Mouse (Mus musculus) liver, embryonic 12.5 days (tissue): ENCODE data around the gene Hcar1. TPM values are rescaled to one million over a fixed set of nuclear protein-coding genes. Genes with fewer than 3 reads are reported as not detected.

Experiments
- ATAC-seq: fragments of 200-750 bp; cut with Nextera tagmentation; 2 replicates; pipeline ENCODE4 v1.8.0; 2017; ENCODE audit warnings: moderate number of reproducible peaks, mild to moderate bottlenecking, moderate library complexity
- H3K27ac ChIP-seq: fragments of 300-500 bp; sonication (generic); 2 replicates; pipeline ENCODE4 v1.5.1; 2016; ENCODE audit warnings: mild to moderate bottlenecking
- H3K27me3 ChIP-seq: fragments of 300-500 bp; sonication (generic); replicated peaks from 2 replicates; pipeline ENCODE4 v1.6.1; 2016; ENCODE audit warnings: mild to moderate bottlenecking, moderate library complexity
- H3K36me3 ChIP-seq: fragments of 300-500 bp; sonication (generic); 2 replicates; pipeline ENCODE4 v1.6.1; 2016; ENCODE audit warnings: mild to moderate bottlenecking, moderate library complexity
- H3K4me1 ChIP-seq: fragments of 300-500 bp; sonication (generic); 2 replicates; pipeline ENCODE4 v1.6.1; 2016
- H3K4me2 ChIP-seq: fragments of 300-500 bp; sonication (generic); 2 replicates; pipeline ENCODE4 v1.6.1; 2016; ENCODE audit warnings: mild to moderate bottlenecking, moderate library complexity
- H3K4me3 ChIP-seq: fragments of 300-500 bp; sonication (generic); 2 replicates; pipeline ENCODE4 v1.5.1; 2016; ENCODE audit warnings: mild to moderate bottlenecking, moderate library complexity
- H3K9ac ChIP-seq: fragments of 300-500 bp; sonication (generic); 2 replicates; pipeline ENCODE4 v1.6.1; 2016; ENCODE audit warnings: mild to moderate bottlenecking, moderate library complexity
- H3K9me3 ChIP-seq: fragments of 300-500 bp; sonication (generic); replicated peaks from 2 replicates; pipeline ENCODE4 v1.6.1; 2016; ENCODE audit warnings: mild to moderate bottlenecking, moderate library complexity
- WGBS: fragments of 180-500 bp; shearing (Covaris S2); methylation state at CpG from one replicate; pipeline ENCODE4 v1.1.7; 2016; ENCODE audit not compliant: insufficient replicate concordance; 5-methylcytosine and 5-hydroxymethylcytosine counted together
- polyA plus RNA-seq: library from polyadenylated mRNA; unstranded; fragments of >200 nt; fragmentation: Nextera tagmentation; extraction: Ambion mirVana; gene quantifications from 2 replicates; pipeline ENCODE4 v1.2.1, GENCODE M21; 2016

Gene Hcar1
- polyA plus RNA-seq, 1 experiment from 2014 or later: 0.27 TPM

DNA sequence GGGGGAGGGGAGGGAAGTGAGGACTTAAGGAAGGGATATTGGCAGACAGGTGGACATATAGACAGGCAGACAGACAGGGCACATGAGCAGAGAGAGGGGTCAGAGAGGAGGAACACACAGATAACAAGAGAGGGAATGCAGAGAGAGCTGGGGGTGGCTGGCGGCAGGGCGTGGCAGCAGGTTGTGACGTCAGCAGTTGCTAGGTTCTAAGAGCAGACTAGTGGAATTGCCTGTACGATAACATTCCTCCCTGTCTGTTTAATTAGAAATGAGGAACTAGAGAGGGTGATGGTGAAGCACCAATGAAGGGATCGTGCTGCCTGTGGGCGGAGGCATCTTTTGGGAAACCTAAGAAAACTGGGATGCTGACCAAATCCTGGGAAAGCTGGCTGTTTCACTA, 11.8 kb upstream of the Hcar1 start:
- no peaks in the 10 kb centered on the region for H3K27me3 ChIP-seq
- ATAC-seq: no peak
- H3K4me3 ChIP-seq: no peak overlapping the region
- H3K9ac ChIP-seq: no peak overlapping the region
- no peaks in the 10 kb centered on the region for H3K9me3 ChIP-seq
- peaks cover 13% of the 10 kb centered on the region for H3K4me1 ChIP-seq
- no peaks in the 10 kb centered on the region for H3K36me3 ChIP-seq
- H3K27ac ChIP-seq: no peak overlapping the region
- WGBS: 19% methylated on average over 6 of the region's 6 CpGs
- no peak overlapping the region for H3K4me2 ChIP-seq

DNA sequence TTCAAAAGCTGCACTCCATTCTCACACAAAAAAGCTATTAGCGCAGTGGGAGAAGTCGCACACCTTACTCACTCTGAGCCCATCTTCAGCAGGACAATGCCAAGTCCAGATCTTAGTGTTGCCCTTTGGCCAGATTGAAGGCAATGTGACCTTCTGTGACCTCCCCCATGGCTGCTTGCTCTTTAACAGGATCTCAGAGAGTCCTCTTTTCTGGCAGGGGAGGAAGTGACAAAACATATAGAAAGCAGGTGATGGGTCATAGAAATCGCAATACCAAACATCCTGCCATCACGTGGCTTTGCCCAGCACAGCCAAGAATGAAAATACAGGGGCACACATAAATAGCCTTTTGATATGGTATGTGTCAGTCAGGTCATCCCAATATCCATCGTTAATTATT, 11.2 kb upstream of the Hcar1 start:
- Histone ChIP-seq H3K27me3 (no peaks in the 10 kb centered on the region), H3K9me3 (no peaks in the 10 kb centered on the region), H3K9ac (no peak overlapping the region), H3K4me2 (no peak overlapping the region), H3K36me3 (no peaks in the 10 kb centered on the region), H3K4me1 (peaks cover 11% of the 10 kb centered on the region), H3K4me3 (no peak overlapping the region), H3K27ac (no peak overlapping the region)
- ATAC-seq: no peak
- 77% methylated on average over 5 of the region's 5 CpGs for WGBS

DNA sequence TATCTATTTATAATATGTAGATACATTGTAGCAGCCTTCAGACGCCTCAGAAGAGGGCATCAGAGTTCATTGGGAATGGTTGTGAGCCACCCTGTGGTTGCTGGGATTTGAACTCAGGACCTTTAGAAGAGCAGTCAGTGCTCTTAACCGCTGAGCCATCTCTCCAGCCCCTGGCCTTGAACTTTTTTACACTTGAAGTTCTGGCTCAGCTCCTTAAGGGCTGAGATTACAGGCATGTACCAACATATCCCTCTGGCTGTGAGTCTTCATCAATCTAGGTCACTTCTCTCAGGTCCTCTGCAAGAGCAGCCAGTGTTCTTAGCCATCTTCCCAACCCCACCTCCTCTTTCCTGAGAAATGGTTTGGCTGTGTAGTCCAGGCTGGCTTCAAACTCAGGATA, 10.5 kb upstream of the Hcar1 start:
- no peak overlapping the region for H3K4me3 ChIP-seq
- no peak overlapping the region for H3K9ac ChIP-seq
- no peaks in the 10 kb centered on the region for H3K36me3 ChIP-seq
- H3K27me3 ChIP-seq: no peaks in the 10 kb centered on the region
- no peak overlapping the region for H3K4me2 ChIP-seq
- WGBS: 57% methylated on average over 2 of the region's 2 CpGs
- no peaks in the 10 kb centered on the region for H3K9me3 ChIP-seq
- no peak overlapping the region for H3K27ac ChIP-seq
- no peak for ATAC-seq
- peaks cover 11% of the 10 kb centered on the region for H3K4me1 ChIP-seq

DNA sequence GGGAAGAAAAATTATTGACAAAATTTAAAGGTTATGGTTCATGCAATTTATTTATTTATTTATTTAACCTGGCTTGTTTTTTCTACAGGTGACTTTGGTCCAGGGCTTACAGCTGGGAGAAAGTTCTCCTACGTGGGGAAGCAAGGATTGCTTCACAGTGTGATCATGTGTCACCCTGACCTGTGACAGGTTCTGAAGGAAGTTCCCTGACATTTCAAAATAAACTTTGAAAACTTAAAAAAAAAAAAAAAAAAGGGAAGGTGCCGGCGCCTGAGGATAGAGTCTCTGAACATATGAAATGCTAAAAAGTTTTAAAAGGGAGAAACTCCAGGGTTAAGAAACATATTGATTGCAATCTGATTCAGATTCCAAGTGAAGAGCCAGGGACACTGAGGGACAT, 6.5 kb upstream of the Hcar1 start:
- H3K4me1 ChIP-seq: peaks cover 4% of the 10 kb centered on the region
- H3K27me3 ChIP-seq: no peaks in the 10 kb centered on the region
- no peaks in the 10 kb centered on the region for H3K9me3 ChIP-seq
- WGBS: 51% methylated on average over 3 of the region's 3 CpGs
- no peak for ATAC-seq
- H3K27ac ChIP-seq: no peak overlapping the region
- no peak overlapping the region for H3K4me3 ChIP-seq
- no peak overlapping the region for H3K4me2 ChIP-seq
- no peaks in the 10 kb centered on the region for H3K36me3 ChIP-seq
- H3K9ac ChIP-seq: no peak overlapping the region

DNA sequence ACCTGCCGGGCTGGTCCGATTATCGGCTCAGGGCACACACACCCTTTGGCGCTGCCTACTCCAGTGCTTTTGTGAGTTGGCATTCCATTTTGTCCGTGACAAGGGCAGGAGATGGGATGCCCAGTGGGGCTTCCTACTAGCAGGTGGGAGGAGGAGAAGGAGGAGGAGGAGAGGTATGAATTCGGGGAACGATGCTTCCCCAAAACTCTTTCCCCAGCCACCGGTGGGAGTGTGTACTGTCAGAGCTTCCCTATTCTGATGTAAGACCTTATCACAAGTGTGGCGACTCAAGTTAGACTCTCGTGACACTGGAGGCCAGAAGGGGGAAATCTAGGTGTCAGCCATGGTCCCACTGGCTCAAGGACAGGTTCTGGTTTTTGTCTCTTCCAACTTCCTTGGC, 4.5 kb upstream of the Hcar1 start:
- Histone ChIP-seq H3K4me2 (no peak overlapping the region), H3K4me1 (peaks cover 3% of the 10 kb centered on the region; the same call in 1 of the 2 replicates), H3K9me3 (no peaks in the 10 kb centered on the region), H3K4me3 (no peak overlapping the region), H3K9ac (no peak overlapping the region), H3K36me3 (no peaks in the 10 kb centered on the region), H3K27me3 (0 out of 2 replicates have a peak, but pooled peaks cover 4% of the 10 kb centered on the region), H3K27ac (no peak overlapping the region)
- whole genome bisulfite sequencing: 49% methylated on average over 10 of the region's 10 CpGs
- ATAC-seq: no peak

DNA sequence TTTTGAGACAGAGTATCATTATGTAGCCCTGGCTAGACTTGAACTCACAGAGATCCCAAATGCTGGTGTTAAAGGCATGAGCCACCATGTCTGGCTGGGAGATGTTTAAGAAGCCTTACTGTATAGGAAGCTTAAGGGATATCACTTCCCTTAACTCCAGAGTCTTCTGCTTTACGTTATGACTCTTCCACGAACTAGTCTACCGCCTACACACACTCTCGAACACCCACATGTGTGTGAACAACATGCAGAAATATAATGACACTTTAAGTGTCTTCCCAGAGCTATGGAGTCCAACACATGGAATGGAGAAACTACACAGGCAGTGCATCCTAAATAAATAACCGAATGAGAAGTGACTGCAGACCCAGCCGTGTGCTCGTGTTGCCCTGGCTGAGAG, 4.1 kb upstream of the Hcar1 start:
- Histone ChIP-seq H3K36me3 (no peaks in the 10 kb centered on the region), H3K4me3 (no peak overlapping the region), H3K4me1 (peaks cover 7% of the 10 kb centered on the region; the same call in 1 of the 2 replicates), H3K4me2 (no peak overlapping the region), H3K27ac (no peak overlapping the region), H3K27me3 (0 out of 2 replicates have a peak, but pooled peaks cover 4% of the 10 kb centered on the region), H3K9me3 (no peaks in the 10 kb centered on the region), H3K9ac (no peak overlapping the region)
- WGBS: 60% methylated on average over 7 of the region's 7 CpGs
- no peak for ATAC-seq

DNA sequence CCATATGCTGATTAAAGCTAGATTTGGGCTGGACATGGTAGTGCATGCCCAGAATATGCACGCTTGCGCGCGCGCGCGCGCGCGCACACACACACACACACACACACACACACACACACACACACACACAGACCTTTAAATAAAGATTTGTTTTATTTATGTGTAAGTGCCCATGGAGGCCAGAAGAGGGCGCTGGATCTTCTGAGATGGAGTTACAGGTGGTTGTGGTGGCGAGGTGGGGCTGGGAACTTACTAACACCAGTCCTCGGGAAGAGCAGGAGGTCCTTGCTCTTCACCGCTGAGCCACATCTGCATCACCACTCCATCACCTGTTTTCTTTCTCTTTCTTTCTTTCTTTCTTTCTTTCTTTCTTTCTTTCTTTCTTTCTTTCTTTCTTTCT, 958 bp upstream of the Hcar1 start:
- no peak overlapping the region for H3K4me2 ChIP-seq
- ATAC-seq: no peak
- H3K36me3 ChIP-seq: no peaks in the 10 kb centered on the region
- H3K4me3 ChIP-seq: no peak overlapping the region
- peaks cover 7% of the 10 kb centered on the region; the same call in 1 of the 2 replicates for H3K4me1 ChIP-seq
- no peak overlapping the region for H3K27ac ChIP-seq
- H3K27me3 ChIP-seq: peaks cover 7% of the 10 kb centered on the region; the same call in 1 of the 2 replicates
- H3K9ac ChIP-seq: no peak overlapping the region
- H3K9me3 ChIP-seq: no peaks in the 10 kb centered on the region
- WGBS: 65% methylated on average over 14 of the region's 14 CpGs

DNA sequence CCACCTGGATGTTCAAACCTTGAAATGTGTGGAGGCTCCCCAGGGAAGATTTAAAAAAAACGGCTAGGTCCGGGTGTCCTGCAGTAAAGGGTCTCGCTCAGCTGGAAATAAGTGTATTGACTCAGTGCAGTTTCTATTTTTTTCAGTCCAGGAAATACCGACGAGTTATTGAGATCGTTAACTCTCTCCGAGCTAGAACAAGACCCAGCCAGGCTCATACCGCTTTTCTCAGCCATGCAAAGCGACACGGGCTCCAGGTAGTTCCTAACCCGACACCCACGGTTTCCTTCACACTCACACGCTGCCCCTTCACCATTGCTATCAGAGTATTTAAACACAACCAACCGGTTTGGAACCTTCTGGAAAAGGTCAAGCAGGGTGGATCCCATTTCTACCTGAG, 1.8 kb downstream of the Hcar1 start:
- no peak overlapping the region for H3K27ac ChIP-seq
- peaks cover 7% of the 10 kb centered on the region; the same call in 1 of the 2 replicates for H3K27me3 ChIP-seq
- no peak for ATAC-seq
- WGBS: 53% methylated on average over 14 of the region's 14 CpGs
- H3K4me3 ChIP-seq: no peak overlapping the region
- H3K4me2 ChIP-seq: no peak overlapping the region
- H3K36me3 ChIP-seq: no peaks in the 10 kb centered on the region
- no peak overlapping the region for H3K9ac ChIP-seq
- H3K9me3 ChIP-seq: no peaks in the 10 kb centered on the region
- peaks cover 7% of the 10 kb centered on the region; the same call in 1 of the 2 replicates for H3K4me1 ChIP-seq

DNA sequence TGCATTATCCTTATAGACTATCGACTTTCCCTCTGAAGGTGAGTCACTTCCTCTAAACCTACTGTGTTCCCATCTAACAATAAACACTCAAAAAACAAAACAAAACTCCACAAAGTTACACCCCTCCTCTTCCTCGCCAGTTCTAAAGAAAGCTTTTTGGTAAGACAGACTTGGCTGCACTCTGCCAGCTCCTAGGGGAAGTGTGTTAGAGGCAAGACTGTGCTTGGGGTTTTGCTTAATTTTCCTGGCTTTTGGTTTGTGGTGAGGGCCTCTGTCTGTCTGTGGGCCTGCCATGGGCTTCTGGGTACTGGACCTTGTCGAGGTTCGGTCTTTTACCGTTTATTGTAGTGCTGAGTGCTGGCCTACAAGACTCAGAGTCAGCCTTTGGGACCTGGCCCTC, 5.6 kb downstream of the Hcar1 start:
- Histone ChIP-seq H3K36me3 (no peaks in the 10 kb centered on the region), H3K9me3 (no peaks in the 10 kb centered on the region), H3K4me3 (no peak overlapping the region), H3K27ac (no peak overlapping the region), H3K27me3 (peaks cover 3% of the 10 kb centered on the region; the same call in 1 of the 2 replicates), H3K4me1 (0 out of 2 replicates have a peak, but pooled peaks cover 2% of the 10 kb centered on the region), H3K4me2 (no peak overlapping the region), H3K9ac (no peak overlapping the region)
- WGBS: 48% methylated on average over 5 of the region's 5 CpGs
- no peak for ATAC-seq

DNA sequence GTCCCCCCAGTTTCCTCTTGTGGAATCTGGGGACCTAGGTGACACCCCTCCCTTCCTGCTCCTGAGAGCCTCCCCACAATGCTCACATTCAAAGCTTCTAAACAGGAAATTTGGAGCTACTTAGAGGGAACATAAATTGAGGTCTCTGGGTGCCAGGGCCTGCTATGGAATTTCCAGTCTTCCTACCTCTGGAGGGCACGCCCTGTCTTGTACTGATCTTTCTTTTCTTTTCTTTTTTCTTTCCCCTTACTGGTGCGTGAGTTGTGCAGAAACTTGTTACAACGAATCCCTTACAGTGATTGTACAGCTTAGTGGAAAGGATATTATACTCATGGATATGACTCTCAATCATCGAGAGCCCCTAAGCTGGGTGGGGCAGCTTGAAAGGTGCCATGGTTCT, 10.2 kb downstream of the Hcar1 start:
- no peaks in the 10 kb centered on the region for H3K9me3 ChIP-seq
- no peak overlapping the region for H3K9ac ChIP-seq
- H3K4me2 ChIP-seq: no peak overlapping the region
- H3K4me1 ChIP-seq: no peaks in the 10 kb centered on the region
- no peak for ATAC-seq
- 64% methylated on average over 4 of the region's 4 CpGs for WGBS
- H3K27me3 ChIP-seq: no peaks in the 10 kb centered on the region
- no peak overlapping the region for H3K27ac ChIP-seq
- H3K36me3 ChIP-seq: no peaks in the 10 kb centered on the region
- no peak overlapping the region for H3K4me3 ChIP-seq

DNA sequence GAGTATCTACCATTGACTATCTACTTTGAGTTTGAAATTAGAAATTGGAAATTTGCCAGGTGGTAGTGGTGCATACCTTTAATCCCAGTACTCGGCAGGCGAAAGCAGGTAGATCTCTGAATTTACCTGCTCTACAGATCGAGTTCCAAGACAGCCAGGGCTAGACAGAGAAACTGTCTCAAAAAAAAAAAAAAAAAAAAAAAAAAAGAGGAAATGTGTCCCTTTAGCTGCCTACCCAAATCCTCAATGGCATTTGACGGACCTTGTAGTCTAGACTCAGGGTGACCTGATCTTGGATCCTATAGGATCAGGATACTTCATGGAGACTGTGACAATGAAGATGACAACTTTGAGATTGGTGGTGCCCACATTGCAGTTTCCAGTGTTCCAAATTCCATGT, 13.4 kb downstream of the Hcar1 start:
- H3K4me3 ChIP-seq: no peak overlapping the region
- no peaks in the 10 kb centered on the region for H3K27me3 ChIP-seq
- WGBS: 79% methylated on average over 4 of the region's 4 CpGs
- no peaks in the 10 kb centered on the region for H3K36me3 ChIP-seq
- no peak overlapping the region for H3K9ac ChIP-seq
- ATAC-seq: no peak
- no peak overlapping the region for H3K27ac ChIP-seq
- H3K4me2 ChIP-seq: no peak overlapping the region
- no peaks in the 10 kb centered on the region for H3K4me1 ChIP-seq
- H3K9me3 ChIP-seq: no peaks in the 10 kb centered on the region

DNA sequence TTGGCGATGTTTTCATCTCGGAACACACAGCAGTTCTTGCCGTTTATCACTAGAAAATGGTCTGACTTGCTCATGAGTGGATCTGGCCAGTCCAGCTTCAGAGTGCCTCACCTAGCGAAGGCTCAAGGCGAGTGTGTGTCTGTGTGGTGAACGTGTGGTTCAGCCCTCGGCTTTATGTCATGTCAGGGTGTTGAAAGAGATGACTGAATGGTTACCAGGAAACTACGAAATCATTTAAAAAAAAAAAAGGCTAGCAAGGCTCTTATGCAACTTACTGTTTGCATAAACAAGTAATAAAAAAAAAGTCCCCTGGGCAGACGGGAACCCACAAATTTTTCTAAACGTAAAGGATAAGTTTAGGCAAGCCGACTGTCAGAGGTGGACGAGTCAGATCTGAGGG, 14.5 kb downstream of the Hcar1 start, which contains the start of gene Hcar2:
Gene Hcar2 (minus strand): TSS at position 135 of the 400 bp plus-strand sequence.
- ATAC-seq: no peak
- H3K4me3 ChIP-seq: no peak within 1 kb of the TSS
- H3K4me2 ChIP-seq: no peak within 1 kb of the TSS
- no peaks in the 10 kb centered on the region for H3K9me3 ChIP-seq
- 69% methylated on average over 12 of the region's 12 CpGs for WGBS
- H3K4me1 ChIP-seq: peaks cover 4% of the 10 kb centered on the region
- no peak within 1 kb of the TSS for H3K27ac ChIP-seq
- H3K36me3 ChIP-seq: no peaks in the 10 kb centered on the region
- H3K9ac ChIP-seq: no peak within 1 kb of the TSS
- no peaks in the 10 kb centered on the region for H3K27me3 ChIP-seq

DNA sequence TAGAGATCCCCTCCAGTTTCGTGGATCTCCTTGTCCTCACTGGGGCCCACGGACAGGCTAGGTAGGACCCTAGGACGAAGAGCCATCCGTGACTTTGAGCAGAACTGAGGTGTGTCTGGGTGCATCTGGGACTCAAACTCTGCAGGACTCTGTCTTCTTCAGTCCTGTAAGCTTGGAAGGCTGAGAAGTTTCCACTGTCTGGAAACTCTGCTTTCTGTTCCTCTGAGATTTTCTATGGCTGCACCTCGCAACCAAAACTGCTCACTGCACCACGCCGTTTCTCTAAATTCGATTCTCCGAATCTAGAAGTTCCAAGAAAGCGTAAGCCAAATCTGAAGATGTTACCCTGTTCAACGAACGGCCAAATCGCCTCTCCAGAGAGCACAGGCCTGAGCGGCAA, 15.9 kb downstream of the Hcar1 start:
- peaks cover 4% of the 10 kb centered on the region for H3K4me1 ChIP-seq
- H3K9ac ChIP-seq: no peak overlapping the region
- H3K36me3 ChIP-seq: no peaks in the 10 kb centered on the region
- no peaks in the 10 kb centered on the region for H3K9me3 ChIP-seq
- WGBS: 77% methylated on average over 14 of the region's 14 CpGs
- H3K27me3 ChIP-seq: no peaks in the 10 kb centered on the region
- H3K27ac ChIP-seq: no peak overlapping the region
- H3K4me2 ChIP-seq: no peak overlapping the region
- no peak overlapping the region for H3K4me3 ChIP-seq
- no peak for ATAC-seq
